Mouse (Mus musculus) c-Kit-positive CD71-positive TER-119-negative erythroid progenitor cells, embryonic 14.5 days (primary cell): ENCODE results near the gene Sh3rf3.

Source experiments
- DNase-seq: peaks from one replicate; pipeline ENCODE4 v3.0.0-alpha.2; 2013; ENCODE audit warnings: low read depth

The Sh3rf3 gene

DNA sequence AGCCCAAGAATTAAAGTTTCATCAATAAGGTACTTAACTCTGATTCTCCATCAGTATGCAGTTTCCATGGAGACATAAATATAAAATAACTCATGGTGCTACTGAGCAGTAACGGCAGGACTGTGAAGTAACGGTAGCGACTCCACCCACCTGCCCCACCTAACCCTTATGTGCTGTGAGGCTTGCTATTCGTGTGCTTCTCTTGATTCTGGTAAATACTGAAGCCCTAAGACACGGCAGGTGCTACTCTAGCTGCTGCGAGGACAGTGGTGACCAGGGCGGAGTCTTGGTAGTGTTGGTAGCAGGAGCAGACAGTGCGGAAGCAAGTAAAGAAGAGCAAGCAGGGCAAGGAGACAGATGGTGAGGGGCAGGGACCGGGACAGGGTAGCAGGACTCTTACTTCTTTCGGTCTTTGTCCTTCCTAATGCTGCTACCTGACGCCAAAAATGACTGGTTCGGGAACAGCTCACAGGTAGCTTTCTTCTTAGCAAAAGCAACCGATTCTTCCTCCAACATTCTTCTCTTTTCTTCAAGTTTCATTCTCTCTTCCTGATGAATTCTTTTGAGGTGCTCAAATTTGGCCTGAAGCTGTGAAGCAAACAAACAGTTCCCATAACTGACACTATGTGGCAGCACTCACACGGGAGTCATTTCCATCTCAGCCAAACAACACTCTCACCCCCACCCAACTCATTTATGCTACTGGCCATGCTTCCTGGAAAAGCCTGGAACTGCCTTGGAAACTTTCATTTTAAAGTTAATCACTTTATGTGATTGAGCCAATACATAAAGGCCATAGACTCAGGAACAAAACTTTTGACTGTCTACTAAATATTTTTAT is 353.2 kb downstream of the Sh3rf3 start:
- DNase-seq, result peak; percentile 57

- no peak for DNase-seq
These were observed 357.9 kb downstream of the Sh3rf3 start for GRCm38 (mm10) chr10:59171042-59171441.

DNA sequence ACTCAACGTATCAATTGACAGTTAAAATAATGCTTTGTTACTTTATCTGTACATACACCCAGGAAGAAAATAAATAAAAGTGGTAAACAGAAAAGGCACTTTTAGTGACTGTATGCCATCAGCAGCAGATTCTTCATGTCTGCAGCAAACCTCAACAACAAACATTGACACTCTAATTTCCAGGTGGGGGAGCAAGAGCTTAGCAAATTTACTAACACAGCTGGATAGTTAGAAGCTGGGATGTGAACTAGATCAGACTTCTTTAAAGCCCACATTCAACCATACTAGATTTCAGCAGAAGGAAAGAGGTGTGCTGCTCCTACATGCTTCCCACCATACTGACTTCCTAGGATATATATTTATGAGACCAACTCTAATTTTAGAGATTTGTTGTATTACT is 359.4 kb downstream of the Sh3rf3 start:
- DNase-seq, result no peak

DNA sequence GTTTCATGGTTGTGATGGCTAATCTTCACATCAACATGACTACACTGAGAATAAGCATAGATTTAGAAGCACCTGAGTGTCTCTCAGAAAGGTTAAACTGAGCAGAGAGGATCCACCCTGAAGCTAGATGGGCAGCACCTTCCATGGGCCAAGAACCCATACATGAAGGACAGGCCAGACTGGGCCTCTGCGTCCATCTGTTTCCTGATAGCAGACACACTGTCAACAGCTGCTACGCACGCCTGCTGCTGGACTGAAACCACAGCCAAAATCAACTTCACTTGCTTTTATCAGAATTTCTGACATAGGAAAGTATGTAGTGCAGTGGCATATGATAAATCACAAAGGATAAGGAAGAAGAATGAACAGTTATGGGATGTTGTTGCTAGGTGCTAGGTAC is 366.5 kb downstream of the Sh3rf3 start:
- DNase-seq, result no peak

DNA sequence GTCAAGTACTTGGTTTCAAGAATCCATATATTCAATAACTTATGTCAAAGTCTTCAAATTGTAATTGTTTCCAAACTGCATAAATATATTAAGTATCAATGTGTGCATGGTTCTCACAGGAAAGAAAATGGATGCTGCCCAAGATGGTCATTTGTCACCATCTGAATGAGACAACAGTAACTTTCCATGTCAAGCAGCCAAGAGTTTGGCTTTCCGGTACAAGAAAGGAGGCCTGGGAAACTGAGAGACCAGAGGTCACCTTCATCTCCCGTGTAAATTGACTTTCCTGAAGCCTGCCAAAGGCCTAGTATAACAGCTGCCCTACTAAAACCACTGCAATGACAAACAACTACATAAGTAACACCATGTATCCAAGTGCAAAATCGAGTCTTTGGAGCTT is 369.1 kb downstream of the Sh3rf3 start:
- DNase-seq, result no peak
